Mouse (Mus musculus) midbrain, postnatal 0 days (tissue): ENCODE results near the gene Slit1. TPM values are rescaled to one million over a fixed set of nuclear protein-coding genes. Genes with fewer than 3 reads are reported as not detected.

Experiments used
- ATAC-seq: fragments of 200-750 bp; cut with Nextera tagmentation; 2 replicates; pipeline ENCODE4 v1.8.0; 2017; ENCODE audit warnings: moderate number of reproducible peaks, mild to moderate bottlenecking, moderate TSS enrichment, moderate library complexity; ENCODE audit not compliant: low FRiP score
- DNase-seq: peaks from one replicate; pipeline ENCODE4 v3.0.0-alpha.2; 2015; ENCODE audit warnings: low spot score
- H3K27ac ChIP-seq: fragments of 300-500 bp; sonication (generic); 2 replicates; pipeline ENCODE4 v1.5.1; 2014; ENCODE audit warnings: low read depth, mild to moderate bottlenecking, low read length, mixed read lengths
- H3K27me3 ChIP-seq: fragments of 300-500 bp; sonication (generic); 2 replicates; pipeline ENCODE4 v1.6.1; 2014; ENCODE audit warnings: low read length, control low read depth, mixed read lengths; ENCODE audit not compliant: insufficient read depth
- H3K36me3 ChIP-seq: fragments of 300-500 bp; sonication (generic); 2 replicates; pipeline ENCODE4 v1.6.1; 2014; ENCODE audit warnings: low read length, control low read depth, mixed read lengths; ENCODE audit not compliant: insufficient read depth
- H3K4me1 ChIP-seq: fragments of 300-500 bp; sonication (generic); 2 replicates; pipeline ENCODE4 v1.6.1; 2014; ENCODE audit warnings: mild to moderate bottlenecking, control low read depth, antibody characterized with exemption, low read length, mixed read lengths; ENCODE audit not compliant: insufficient read depth
- H3K4me2 ChIP-seq: fragments of 300-500 bp; sonication (generic); 2 replicates; pipeline ENCODE4 v1.6.1; 2014; ENCODE audit warnings: low read depth, mild to moderate bottlenecking, low read length, mixed read lengths; ENCODE audit not compliant: poor library complexity, severe bottlenecking
- H3K4me3 ChIP-seq: fragments of 300-500 bp; sonication (generic); 2 replicates; pipeline ENCODE4 v1.5.1; 2014; ENCODE audit warnings: low read depth, mild to moderate bottlenecking, low read length, moderate library complexity
- H3K9ac ChIP-seq: fragments of 300-500 bp; sonication (generic); replicated peaks from 2 replicates; pipeline ENCODE4 v1.6.1; 2014; ENCODE audit warnings: mild to moderate bottlenecking, low read length, moderate library complexity, mixed read lengths; ENCODE audit not compliant: poor library complexity, severe bottlenecking
- H3K9me3 ChIP-seq: fragments of 300-500 bp; sonication (generic); 2 replicates; pipeline ENCODE4 v1.6.1; 2016; ENCODE audit warnings: low read length, control low read depth
- CTCF ChIP-seq: IDR thresholded peaks from 2 replicates; pipeline ENCODE4 v1.5.1; 2016; ENCODE audit warnings: antibody characterized with exemption, mild to moderate bottlenecking
- WGBS: fragments of 180-500 bp; shearing (Covaris S2); extraction: QIAGEN DNeasy Blood & Tissue Kit; methylation state at CpG from one replicate; pipeline ENCODE4 v1.1.7; 2014; 5-methylcytosine and 5-hydroxymethylcytosine counted together
- polyA plus RNA-seq: library from polyadenylated mRNA; unstranded; fragments of >200 nt; fragmentation: Nextera tagmentation; extraction: Ambion mirVana; gene quantifications from 2 replicates; pipeline ENCODE4 v1.2.1, GENCODE M21; 2015
- total RNA-seq: library from RNA; depleted of rRNA; stranded (reverse); fragments of >200 nt; gene quantifications from 2 replicates; pipeline ENCODE4 v1.2.3, GENCODE M21; 2014

The Slit1 gene
- total and polyA plus RNA-seq, 2 experiments from 2014 or later, result 17.0 to 74.2 TPM

- Histone ChIP-seq H3K4me1 (no peaks in the 10 kb centered on the region; the same call in 1 of the 2 replicates), H3K4me2 (no peak overlapping the region), H3K4me3 (no peak overlapping the region), H3K36me3 (no peaks in the 10 kb centered on the region), H3K27me3 (0 out of 2 replicates have a peak, but pooled peaks cover 4% of the 10 kb centered on the region), H3K9me3 (no peaks in the 10 kb centered on the region), H3K9ac (0 out of 2 replicates have a peak overlapping the region, but pooled peaks have one; percentile 13), H3K27ac (no peak overlapping the region)
- ATAC-seq (no peak), DNase-seq (no peak)
- 15% methylated on average over 6 of the region's 6 CpGs for WGBS
- TF ChIP-seq CTCF, result no peak
Measured at GRCm38 (mm10) chr19:41655089-41655783, 88.2 kb downstream of the Slit1 start.

- H3K4me3 ChIP-seq, result no peak overlapping the region
- 0 out of 2 replicates have a peak, but pooled peaks cover 4% of the 10 kb centered on the region for H3K27me3 ChIP-seq
- WGBS, result 23% methylated on average over 10 of the region's 10 CpGs
- no peaks in the 10 kb centered on the region for H3K9me3 ChIP-seq
- DNase-seq (peak; percentile 56), ATAC-seq (no peak)
- H3K27ac ChIP-seq, result no peak overlapping the region
- H3K9ac ChIP-seq, result no peak overlapping the region
- no peak for TF ChIP-seq CTCF
- H3K36me3 ChIP-seq, result peaks cover 8% of the 10 kb centered on the region
- H3K4me1 ChIP-seq, result no peaks in the 10 kb centered on the region
- no peak overlapping the region for H3K4me2 ChIP-seq
Measured at GRCm38 (mm10) chr19:41651967-41652366, 91.5 kb downstream of the Slit1 start.

- no peak overlapping the region for H3K9ac ChIP-seq
- no peak for ATAC-seq
- WGBS, result 42% methylated on average over 10 of the region's 10 CpGs
Measured at GRCm38 (mm10) chr19:41649394-41649793, 94.1 kb downstream of the Slit1 start.

GRCm38 (mm10) chr19:41646947-41647631, 96.4 kb downstream of the Slit1 start:
- H3K27me3 ChIP-seq, result 0 out of 2 replicates have a peak, but pooled peaks cover 4% of the 10 kb centered on the region
- ATAC-seq, result peak; percentile 69; the same call in 1 of the 2 replicates
- peaks cover 11% of the 10 kb centered on the region for H3K36me3 ChIP-seq
- WGBS, result 39% methylated on average over 16 of the region's 16 CpGs
- H3K4me2 ChIP-seq, result no peak overlapping the region; the same call in 1 of the 2 replicates
- no peaks in the 10 kb centered on the region for H3K9me3 ChIP-seq
- no peaks in the 10 kb centered on the region for H3K4me1 ChIP-seq
- DNase-seq, result peak; percentile 85
- no peak overlapping the region for H3K4me3 ChIP-seq
- TF ChIP-seq CTCF, result peak; percentile 86
- H3K9ac ChIP-seq, result no peak overlapping the region
- H3K27ac ChIP-seq, result no peak overlapping the region

More at GRCm38 (mm10) chr19:41649394-41649793, 94.1 kb downstream of the Slit1 start:
- 0 out of 2 replicates have a peak, but pooled peaks cover 4% of the 10 kb centered on the region for H3K27me3 ChIP-seq
- TF ChIP-seq CTCF, result no peak
- H3K4me1 ChIP-seq, result no peaks in the 10 kb centered on the region
- no peaks in the 10 kb centered on the region for H3K9me3 ChIP-seq
- no peak for DNase-seq
- H3K36me3 ChIP-seq, result peaks cover 11% of the 10 kb centered on the region
- no peak overlapping the region for H3K4me2 ChIP-seq
- H3K27ac ChIP-seq, result no peak overlapping the region
- H3K4me3 ChIP-seq, result no peak overlapping the region

GRCm38 (mm10) chr19:41643010-41643409, 100.5 kb downstream of the Slit1 start:
- H3K9ac ChIP-seq, result no peak overlapping the region
- H3K27ac ChIP-seq, result no peak overlapping the region
- no peaks in the 10 kb centered on the region for H3K9me3 ChIP-seq
- H3K4me2 ChIP-seq, result no peak overlapping the region
- H3K4me1 ChIP-seq, result no peaks in the 10 kb centered on the region
- peaks cover 9% of the 10 kb centered on the region; the same call in 1 of the 2 replicates for H3K36me3 ChIP-seq
- 42% methylated on average over 11 of the region's 11 CpGs for WGBS
- H3K27me3 ChIP-seq, result no peaks in the 10 kb centered on the region
- peak; percentile 24 for DNase-seq
- no peak for ATAC-seq
- TF ChIP-seq CTCF, result no peak
- no peak overlapping the region for H3K4me3 ChIP-seq

GRCm38 (mm10) chr19:41634999-41635398, 108.5 kb downstream of the Slit1 start:
- DNase-seq, result peak; percentile 78
- H3K36me3 ChIP-seq, result peaks cover 12% of the 10 kb centered on the region; the same call in 1 of the 2 replicates
- 0 out of 2 replicates have a peak, but pooled peaks have one; percentile 8 for TF ChIP-seq CTCF
- ATAC-seq, result no peak
- no peaks in the 10 kb centered on the region for H3K27me3 ChIP-seq
- no peak overlapping the region for H3K9ac ChIP-seq
- no peaks in the 10 kb centered on the region for H3K9me3 ChIP-seq
- no peak overlapping the region for H3K4me2 ChIP-seq
- H3K4me1 ChIP-seq, result no peaks in the 10 kb centered on the region
- H3K4me3 ChIP-seq, result no peak overlapping the region
- H3K27ac ChIP-seq, result no peak overlapping the region
- 27% methylated on average over 6 of the region's 6 CpGs for WGBS
